Mouse (Mus musculus) C2C12 (cell line): ENCODE results near the gene Rptor. TPM values are rescaled to one million over a fixed set of nuclear protein-coding genes. Genes with fewer than 3 reads are reported as not detected.

Source experiments
- H3K27me3 ChIP-seq: one replicate; pipeline ENCODE4 v1.6.1; 2011; ENCODE audit not compliant: control insufficient read depth, insufficient read depth, insufficient read length
- H3K36me3 ChIP-seq: one replicate; pipeline ENCODE4 v1.6.1; 2011; ENCODE audit not compliant: control insufficient read depth, insufficient read depth
- H3K4me3 ChIP-seq: one replicate; pipeline ENCODE4 v1.5.1; 2011; ENCODE audit warnings: mild to moderate bottlenecking, control low read depth; ENCODE audit not compliant: poor library complexity, insufficient read depth, severe bottlenecking
- H3K79me2 ChIP-seq: one replicate; pipeline ENCODE4 v1.6.1; 2011; ENCODE audit not compliant: control insufficient read depth, insufficient read depth
- H3K79me3 ChIP-seq: one replicate; pipeline ENCODE4 v1.6.1; 2011; ENCODE audit warnings: low read depth, control low read depth
- H3ac ChIP-seq: one replicate; pipeline ENCODE3; 2011; ENCODE audit warnings: low read depth; ENCODE audit not compliant: control insufficient read depth, insufficient read length
- CEBPB ChIP-seq: IDR thresholded peaks from one replicate; pipeline ENCODE4 v1.6.1; 2011; ENCODE audit warnings: low read depth, mild to moderate bottlenecking, control low read depth, moderate library complexity
- CTCF ChIP-seq: IDR thresholded peaks from one replicate; pipeline ENCODE4 v1.5.1; 2011; ENCODE audit not compliant: control insufficient read depth, insufficient read depth, insufficient read length
- FOSL1 ChIP-seq: IDR thresholded peaks from one replicate; pipeline ENCODE4 v1.8.0; 2011; ENCODE audit warnings: mild to moderate bottlenecking, low read length; ENCODE audit not compliant: poor library complexity, insufficient read depth, severe bottlenecking
- MAX ChIP-seq: IDR thresholded peaks from one replicate; pipeline ENCODE4 v1.6.1; 2011; ENCODE audit warnings: mild to moderate bottlenecking, control low read depth
- MYOD1 ChIP-seq: IDR thresholded peaks from one replicate; pipeline ENCODE4 v1.6.1; 2011; ENCODE audit warnings: low read depth; ENCODE audit not compliant: control insufficient read depth, insufficient read length
- MYOG ChIP-seq: IDR thresholded peaks from one replicate; pipeline ENCODE4 v1.6.1; 2011; ENCODE audit not compliant: control insufficient read depth, insufficient read length; ENCODE audit errors: extremely low read depth
- USF1 ChIP-seq: IDR thresholded peaks from one replicate; pipeline ENCODE4 v1.6.1; 2011; ENCODE audit warnings: low read depth, mild to moderate bottlenecking, control low read depth, moderate library complexity
- polyA plus RNA-seq: library from polyadenylated mRNA; unstranded; fragments of >200 nt; fragmentation: generic; extraction: Trizol; gene quantifications from one replicate; pipeline ENCODE4 v1.2.1, GENCODE M21; 2012; ENCODE audit warnings: missing spikeins

Gene Rptor
- polyA plus RNA-seq, 1 experiment = 34.8 TPM

- peaks cover 14% of the 10 kb centered on the region for H3K79me3 ChIP-seq
- peaks cover 27% of the 10 kb centered on the region for H3K79me2 ChIP-seq
- H3K27me3 ChIP-seq = no peaks in the 10 kb centered on the region
Measured at GRCm38 (mm10) chr11:119777872-119778271, 175.2 kb downstream of the Rptor start.

GRCm38 (mm10) chr11:119780290-119780689 is 177.6 kb downstream of the Rptor start:
- Histone ChIP-seq H3K79me2 (peaks cover 15% of the 10 kb centered on the region), H3K4me3 (no peak overlapping the region), H3K36me3 (peaks cover 43% of the 10 kb centered on the region), H3K79me3 (peaks cover 14% of the 10 kb centered on the region), H3ac (no peak overlapping the region), H3K27me3 (no peaks in the 10 kb centered on the region)
- TF ChIP-seq MYOG (no peak), CEBPB (no peak), MYOD1 (no peak), MAX (no peak), FOSL1 (no peak), USF1 (no peak), CTCF (no peak)

More at GRCm38 (mm10) chr11:119777872-119778271, 175.2 kb downstream of the Rptor start:
- no peak overlapping the region for H3ac ChIP-seq
- no peak overlapping the region for H3K4me3 ChIP-seq
- H3K36me3 ChIP-seq = peaks cover 32% of the 10 kb centered on the region
- TF ChIP-seq USF1 (no peak), MYOG (no peak), MAX (no peak), MYOD1 (no peak), FOSL1 (no peak), CEBPB (no peak), CTCF (no peak)

GRCm38 (mm10) chr11:119781165-119781564 is 178.5 kb downstream of the Rptor start:
- H3K79me2 ChIP-seq = peaks cover 8% of the 10 kb centered on the region
- H3K4me3 ChIP-seq = no peak overlapping the region
- no peak overlapping the region for H3ac ChIP-seq
- H3K79me3 ChIP-seq = peaks cover 6% of the 10 kb centered on the region
- H3K27me3 ChIP-seq = no peaks in the 10 kb centered on the region
- TF ChIP-seq MYOD1 (no peak), MYOG (no peak), CTCF (no peak), FOSL1 (no peak), CEBPB (no peak)
- H3K36me3 ChIP-seq = peaks cover 45% of the 10 kb centered on the region

GRCm38 (mm10) chr11:119781726-119782125 is 179.0 kb downstream of the Rptor start:
- Histone ChIP-seq H3K36me3 (peaks cover 45% of the 10 kb centered on the region), H3K79me3 (peaks cover 4% of the 10 kb centered on the region), H3K27me3 (no peaks in the 10 kb centered on the region), H3K79me2 (peaks cover 8% of the 10 kb centered on the region), H3ac (no peak overlapping the region), H3K4me3 (no peak overlapping the region)
- TF ChIP-seq CEBPB = no peak
- no peak for TF ChIP-seq USF1
- TF ChIP-seq MYOG = no peak
- TF ChIP-seq CTCF = no peak

DNA sequence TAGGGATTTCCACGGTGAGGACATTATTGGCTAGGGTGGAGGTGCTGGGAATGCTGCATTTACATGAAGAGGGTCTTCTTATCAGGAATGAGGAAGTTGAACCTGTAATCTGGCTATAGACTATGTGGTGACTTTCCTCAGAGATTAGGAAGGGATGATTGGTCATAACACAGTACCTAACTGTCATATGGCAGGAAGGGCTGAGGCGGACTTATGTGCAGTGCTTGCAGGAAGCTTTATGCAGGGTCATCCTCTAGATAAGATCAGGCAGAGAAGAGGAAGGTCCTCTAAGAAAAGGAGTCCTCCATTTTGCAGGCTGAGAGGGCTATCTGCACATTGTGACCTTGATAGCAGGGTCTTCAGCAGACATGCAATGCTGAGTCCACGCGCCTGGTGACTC is 180.9 kb downstream of the Rptor start:
- Histone ChIP-seq H3ac (no peak overlapping the region), H3K27me3 (no peaks in the 10 kb centered on the region), H3K4me3 (no peak overlapping the region), H3K79me3 (no peaks in the 10 kb centered on the region), H3K79me2 (no peaks in the 10 kb centered on the region), H3K36me3 (peaks cover 48% of the 10 kb centered on the region)
- TF ChIP-seq MYOD1 (no peak), MAX (no peak), MYOG (no peak), CEBPB (no peak), CTCF (no peak), FOSL1 (no peak), USF1 (no peak)

GRCm38 (mm10) chr11:119784672-119785341 is 182.1 kb downstream of the Rptor start:
- TF ChIP-seq FOSL1 (no peak), MYOD1 (no peak), USF1 (no peak), MYOG (no peak), MAX (no peak), CEBPB (no peak), CTCF (no peak)
- Histone ChIP-seq H3K4me3 (no peak overlapping the region), H3K79me3 (no peaks in the 10 kb centered on the region), H3K79me2 (no peaks in the 10 kb centered on the region), H3ac (no peak overlapping the region), H3K36me3 (peaks cover 46% of the 10 kb centered on the region), H3K27me3 (no peaks in the 10 kb centered on the region)
